Mouse (Mus musculus) embryonic fibroblast, embryonic 13.5 days (primary cell): ENCODE data around the gene Rad51ap2. TPM values are rescaled to one million over a fixed set of nuclear protein-coding genes. Genes with fewer than 3 reads are reported as not detected.

Source experiments
- H3K27ac ChIP-seq: 2 replicates; pipeline ENCODE4 v1.5.1; 2012; ENCODE audit warnings: low read length, control low read depth, inconsistent platforms; ENCODE audit not compliant: insufficient read depth
- H3K4me1 ChIP-seq: 2 replicates; pipeline ENCODE4 v1.6.1; 2011; ENCODE audit warnings: low read length; ENCODE audit not compliant: control insufficient read depth, insufficient read depth
- H3K4me3 ChIP-seq: 2 replicates; pipeline ENCODE4 v1.5.1; 2011; ENCODE audit warnings: mild to moderate bottlenecking, control low read depth, low read length; ENCODE audit not compliant: insufficient read depth
- CTCF ChIP-seq: IDR thresholded peaks from 2 replicates; pipeline ENCODE4 v1.5.1; 2011; ENCODE audit warnings: mild to moderate bottlenecking, control low read depth, low read length, moderate library complexity, borderline replicate concordance; ENCODE audit not compliant: insufficient read depth
- POLR2A ChIP-seq: IDR thresholded peaks from 2 replicates; pipeline ENCODE4 v1.6.1; 2011; ENCODE audit warnings: low read depth, mild to moderate bottlenecking, control low read depth, low read length, moderate library complexity
- polyA plus RNA-seq: library from polyadenylated mRNA; stranded (reverse); fragments of >200 nt; gene quantifications from 2 replicates; pipeline ENCODE4 v1.2.4, GENCODE M21; 2011; ENCODE audit warnings: low read depth; ENCODE audit not compliant: missing spikeins, insufficient read length

Gene Rad51ap2
- polyA plus RNA-seq, 1 experiment, result 0.37 TPM

DNA sequence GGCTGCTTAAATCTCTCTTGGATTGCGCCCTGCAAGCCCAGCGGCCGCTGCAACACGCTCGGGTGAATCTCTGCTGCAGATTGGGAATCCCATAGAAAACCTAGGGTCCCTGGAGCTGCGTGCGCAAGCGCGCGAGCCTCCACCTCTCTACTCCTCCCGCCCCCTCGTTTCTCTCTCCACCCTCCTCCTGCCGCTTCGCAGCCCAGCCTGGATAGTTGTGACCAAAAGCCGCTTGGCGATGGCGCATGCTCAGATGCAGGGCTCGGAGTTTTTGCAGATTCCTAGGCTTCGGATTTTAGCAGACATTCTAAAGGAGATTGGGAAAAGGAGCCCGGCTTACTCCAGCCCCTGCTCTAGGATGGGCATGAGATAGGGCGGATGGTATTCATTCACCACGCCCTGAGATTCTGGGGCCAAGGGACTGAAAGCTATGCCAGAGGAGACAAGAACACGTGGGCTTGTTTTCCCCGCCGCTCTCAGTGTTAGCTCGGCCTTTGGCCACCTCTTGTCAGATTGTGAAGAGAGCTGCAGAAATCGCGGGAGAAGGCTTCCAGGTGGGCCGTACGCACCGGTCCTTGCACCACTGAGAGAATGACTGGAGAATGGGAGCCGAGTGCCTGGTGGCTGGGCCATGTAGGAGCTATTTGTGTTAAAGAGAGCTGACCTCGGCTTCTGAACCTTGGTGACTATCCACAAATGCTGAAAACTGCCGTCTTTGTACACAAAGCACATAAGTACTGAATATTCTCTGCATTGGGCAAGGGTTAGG lies 19.2 kb upstream of the Rad51ap2 start, which contains the start of gene Vsnl1:
Gene Vsnl1, minus strand, starts transcription at position 117 of the 769 bp plus-strand sequence.
- H3K4me3 ChIP-seq, result peak within 1 kb of the TSS; percentile 47
- 0 out of 2 replicates have a peak, but pooled peaks cover 1% of the 10 kb centered on the region for H3K4me1 ChIP-seq
- no peak within 1 kb of the TSS for H3K27ac ChIP-seq
- no peak for TF ChIP-seq CTCF
- TF ChIP-seq POLR2A, result no peak

DNA sequence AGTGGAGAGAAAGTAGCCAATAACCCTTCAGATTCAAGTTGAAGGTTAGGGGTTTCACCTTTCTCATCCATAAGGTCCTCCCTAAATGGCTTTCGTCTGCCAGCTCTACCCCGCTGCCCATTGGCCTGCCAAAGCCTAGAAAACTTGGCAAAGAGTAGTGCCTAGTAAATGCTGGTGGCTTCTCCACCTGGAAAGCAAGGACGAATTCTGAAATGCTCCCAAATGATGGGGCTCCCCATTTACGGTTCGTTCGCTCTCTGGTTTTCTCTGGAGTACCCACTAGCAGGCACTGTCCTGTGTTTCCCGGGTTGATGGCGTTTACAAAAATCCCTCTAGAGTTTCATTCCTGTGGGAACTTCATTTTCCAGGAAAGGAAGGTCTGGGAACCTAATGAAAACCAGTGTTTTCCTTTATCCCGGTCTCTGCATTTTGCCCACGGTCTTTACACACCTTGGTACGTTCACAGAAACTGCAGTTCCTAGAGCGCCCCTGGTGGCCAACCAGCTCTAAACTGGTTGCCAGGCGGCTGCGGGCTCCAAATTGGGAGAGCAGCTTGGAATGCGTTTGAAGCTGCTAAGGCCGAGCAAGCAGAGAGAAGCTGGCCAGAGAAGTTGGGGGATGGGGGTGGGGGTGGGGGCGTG lies 18.5 kb upstream of the Rad51ap2 start:
- Histone ChIP-seq H3K27ac (no peak overlapping the region), H3K4me1 (0 out of 2 replicates have a peak, but pooled peaks cover 1% of the 10 kb centered on the region), H3K4me3 (no peak overlapping the region)
- TF ChIP-seq POLR2A (no peak), CTCF (0 out of 2 replicates have a peak, but pooled peaks have one; percentile 23)

DNA sequence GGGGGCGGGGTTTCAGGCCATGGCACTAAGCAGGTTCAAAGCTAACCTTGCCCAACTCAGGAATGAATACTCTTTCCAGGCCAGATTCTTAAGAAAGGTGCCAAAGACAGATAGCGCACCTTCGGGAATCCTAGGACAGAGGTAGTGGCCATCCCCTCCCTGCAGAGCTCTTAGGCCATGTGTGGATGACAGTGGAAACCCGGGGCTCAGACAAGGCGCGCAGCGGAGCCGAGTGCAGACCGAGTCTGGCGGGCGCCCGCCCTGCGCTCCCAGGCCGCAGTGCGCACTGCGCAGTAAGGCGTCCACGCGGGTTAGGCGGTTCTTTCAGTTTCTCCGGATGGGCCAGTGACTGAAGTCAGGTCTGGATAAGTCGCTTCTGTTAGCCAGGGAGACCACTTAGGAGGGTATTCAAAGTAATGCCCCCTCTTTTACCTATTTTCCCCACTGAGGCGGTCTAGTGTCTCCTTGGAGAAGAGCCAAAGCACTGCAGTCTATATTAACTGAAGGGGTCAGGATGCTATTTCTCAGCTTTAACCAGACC lies 17.9 kb upstream of the Rad51ap2 start:
- H3K4me3 ChIP-seq, result no peak overlapping the region
- H3K27ac ChIP-seq, result no peak overlapping the region
- H3K4me1 ChIP-seq, result 0 out of 2 replicates have a peak, but pooled peaks cover 1% of the 10 kb centered on the region
- TF ChIP-seq POLR2A, result no peak
- TF ChIP-seq CTCF, result no peak

DNA sequence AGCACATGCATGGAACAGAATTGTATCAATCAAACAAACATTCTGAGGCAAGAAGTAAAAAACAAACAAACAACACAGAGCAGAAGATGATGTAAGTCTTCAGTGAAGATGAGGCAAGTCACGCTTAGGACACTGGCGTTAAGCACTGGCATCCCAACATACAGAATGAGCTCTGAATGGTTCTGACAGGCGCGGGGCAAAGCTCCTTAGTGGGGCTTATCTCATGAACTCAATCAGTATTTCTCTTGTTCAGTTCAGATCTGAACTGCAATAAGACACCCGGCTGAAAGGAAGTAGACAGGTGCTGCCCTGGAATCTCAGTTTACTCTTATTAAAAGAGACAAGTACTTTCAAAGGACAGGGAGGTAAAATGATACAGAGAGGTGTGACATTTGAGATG lies 1.7 kb upstream of the Rad51ap2 start:
- no peaks in the 10 kb centered on the region for H3K4me1 ChIP-seq
- no peak for TF ChIP-seq POLR2A
- TF ChIP-seq CTCF, result no peak
- H3K27ac ChIP-seq, result no peak overlapping the region
- H3K4me3 ChIP-seq, result no peak overlapping the region

DNA sequence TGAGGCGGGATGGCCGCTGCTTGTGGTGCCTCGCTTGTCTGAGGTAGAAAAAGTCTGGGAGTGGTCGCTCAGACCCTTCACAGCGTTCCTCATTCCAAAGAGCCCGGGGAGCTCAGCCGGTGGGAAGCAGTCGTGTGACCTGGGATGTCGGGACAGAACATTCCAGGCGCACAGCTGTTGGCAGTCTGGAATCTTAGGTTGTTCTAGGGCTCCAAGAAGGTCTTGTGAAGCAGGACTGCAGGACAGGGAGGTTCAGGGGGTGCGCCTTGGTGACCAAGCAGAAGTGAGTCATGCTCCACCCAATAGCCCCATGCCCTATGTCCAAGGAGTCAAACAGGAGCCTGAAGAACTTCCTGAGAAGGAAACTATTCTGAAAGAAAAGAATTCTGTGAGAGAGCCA lies 334 bp downstream of the Rad51ap2 start:
- H3K4me1 ChIP-seq, result no peaks in the 10 kb centered on the region
- no peak for TF ChIP-seq POLR2A
- no peak for TF ChIP-seq CTCF
- no peak overlapping the region for H3K27ac ChIP-seq
- H3K4me3 ChIP-seq, result peak overlapping the region; percentile 49

DNA sequence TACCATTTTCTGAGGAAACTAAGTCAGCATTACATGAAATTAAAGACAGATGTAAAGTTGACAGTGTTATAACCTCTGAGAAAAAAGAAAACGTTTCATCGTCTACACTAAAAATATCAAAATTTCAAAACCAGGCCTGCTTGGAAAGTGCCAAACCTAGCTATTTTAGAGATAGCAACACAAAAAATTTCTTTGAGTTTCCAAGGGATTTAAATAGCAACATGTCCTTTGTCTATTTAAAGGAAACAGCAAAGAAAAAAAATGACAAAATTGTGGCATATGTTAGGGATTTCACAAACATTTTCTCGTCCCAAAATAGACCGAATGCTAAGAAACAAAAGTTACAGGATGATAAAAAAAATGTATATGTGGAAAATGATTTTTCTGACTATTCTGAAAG lies 753 bp downstream of the Rad51ap2 start:
- H3K4me3 ChIP-seq, result no peak overlapping the region
- no peaks in the 10 kb centered on the region for H3K4me1 ChIP-seq
- no peak overlapping the region for H3K27ac ChIP-seq
- TF ChIP-seq CTCF (no peak), POLR2A (no peak)

Other genes with a start within 250 kb of the Rad51ap2 start
- not detected in 2 replicates for gene Msgn1, start 247.1 kb upstream of the Rad51ap2 start, polyA plus RNA-seq
- 12.1 and 15.2 TPM in 2 replicates for gene Gen1, start 190.3 kb upstream of the Rad51ap2 start, polyA plus RNA-seq
- gene Smc6, start 190.2 kb upstream of the Rad51ap2 start, polyA plus RNA-seq, result 136 and 163 TPM in 2 replicates
- 1.9 TPM in 1 of 2 replicates, not detected in the other for gene Vsnl1, start 19.5 kb upstream of the Rad51ap2 start, polyA plus RNA-seq